Mouse (Mus musculus) forelimb bud, embryonic 11.5 days (tissue): ENCODE measurements around the gene Slc38a1.

ENCODE experiments used
- DNase-seq: peaks from one replicate; pipeline ENCODE4 v3.0.0-alpha.2; 2012; ENCODE audit warnings: low read depth, low spot score

The Slc38a1 gene

DNA sequence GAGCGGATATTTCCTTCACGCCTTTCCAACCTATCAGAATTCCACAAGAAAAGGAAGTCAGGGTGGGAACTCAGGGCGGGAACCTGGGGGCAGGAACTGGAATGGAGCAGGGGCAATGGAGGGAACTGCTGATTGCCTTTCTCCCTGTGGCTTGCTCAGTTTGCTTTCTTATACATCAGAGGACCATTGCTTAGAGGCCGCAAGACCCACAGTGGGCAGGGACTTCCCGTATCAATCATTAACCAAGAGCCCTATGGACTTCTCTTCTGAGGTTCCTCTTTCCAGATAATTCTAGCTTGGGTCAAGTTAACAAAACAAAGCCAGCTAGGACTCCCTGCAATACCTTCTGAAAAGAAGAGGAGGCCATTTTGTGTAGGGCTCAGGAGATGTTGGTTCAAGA is 80.2 kb downstream of the Slc38a1 start:
- no peak for DNase-seq

DNA sequence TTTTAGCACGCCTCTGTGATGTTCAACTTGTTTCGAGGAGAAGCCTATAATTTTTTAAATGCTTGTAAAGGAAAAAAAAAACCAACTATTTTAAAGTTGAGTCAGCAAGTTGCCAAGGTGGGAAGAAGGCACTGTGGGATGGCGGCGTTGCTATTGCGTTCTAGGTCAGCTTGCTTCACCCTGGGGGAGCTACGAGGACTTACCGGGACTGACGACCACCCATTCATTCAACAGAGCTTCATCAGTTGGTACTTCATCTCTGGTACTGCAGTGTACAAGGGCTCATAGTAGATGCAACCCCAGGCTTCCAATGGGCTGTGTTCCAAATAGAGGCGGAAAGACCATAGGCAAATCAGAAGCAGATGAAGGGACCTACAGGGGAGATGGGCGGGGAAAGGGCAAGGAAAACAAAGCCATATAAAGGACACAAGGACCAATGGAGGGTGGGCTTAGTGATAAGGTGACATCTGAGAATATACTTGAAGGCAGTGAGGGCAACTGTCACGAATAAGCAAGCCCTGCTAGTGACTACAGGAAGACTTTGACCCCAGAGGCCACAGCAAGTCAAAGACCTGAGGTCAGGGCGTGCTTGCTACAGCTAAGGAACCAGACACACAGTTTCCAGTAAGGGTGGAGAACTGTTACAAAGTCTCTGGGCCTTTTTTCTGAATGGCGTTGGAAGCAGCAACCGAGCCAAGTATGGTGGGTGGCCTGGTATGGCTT is 82.0 kb downstream of the Slc38a1 start:
- no peak for DNase-seq

GRCm38 (mm10) chr15:96551569-96552380 is 90.9 kb downstream of the Slc38a1 start:
- DNase-seq, result peak; percentile 79

- DNase-seq, result no peak
Observed at GRCm38 (mm10) chr15:96551107-96551506, 91.6 kb downstream of the Slc38a1 start.

GRCm38 (mm10) chr15:96548363-96548762 is 94.3 kb downstream of the Slc38a1 start:
- DNase-seq, result no peak

DNA sequence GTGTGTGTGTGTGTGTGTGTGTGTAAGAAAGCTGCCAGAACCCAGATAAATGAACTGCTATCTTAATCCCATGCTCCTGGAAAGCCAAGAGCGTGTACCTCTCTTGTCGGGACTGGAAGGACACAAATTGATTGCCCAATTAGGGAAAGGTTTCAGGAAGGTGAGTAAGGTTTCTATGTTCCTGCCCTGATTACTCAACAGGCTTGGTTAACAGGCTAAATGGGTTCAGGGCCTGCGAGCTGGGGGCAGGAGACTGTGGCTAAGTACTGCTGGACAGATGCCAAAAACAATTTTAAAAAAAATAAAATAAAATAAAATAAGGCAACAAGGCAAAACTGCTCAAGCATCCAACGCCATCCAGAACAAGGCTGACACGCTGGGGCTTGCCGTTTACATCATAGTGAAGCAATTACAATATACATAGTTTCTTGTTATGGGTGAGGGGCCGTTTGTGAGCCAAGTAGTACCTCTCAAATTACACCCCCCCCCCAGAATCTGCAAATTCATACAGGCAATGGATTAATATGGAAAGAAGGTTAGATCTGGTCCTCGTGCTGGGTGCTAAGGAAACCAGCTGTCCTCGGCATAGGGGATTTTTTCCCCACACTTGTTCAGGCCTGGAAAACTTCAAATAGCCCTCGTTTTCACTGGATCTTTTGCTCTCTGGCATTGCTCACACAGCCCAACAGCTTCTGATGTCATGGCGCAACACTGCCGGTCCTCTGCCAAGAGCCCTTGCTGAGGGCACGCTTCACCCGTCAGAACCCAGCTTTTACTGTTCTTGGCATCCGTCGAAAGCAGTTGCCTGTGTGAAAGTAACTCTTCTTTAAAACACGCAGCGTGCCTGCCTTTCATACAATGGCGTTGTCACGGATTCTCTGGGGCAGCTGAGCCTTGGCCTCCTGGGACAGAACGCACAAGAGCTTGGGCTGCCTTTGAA is 95.2 kb downstream of the Slc38a1 start:
- no peak for DNase-seq

DNA sequence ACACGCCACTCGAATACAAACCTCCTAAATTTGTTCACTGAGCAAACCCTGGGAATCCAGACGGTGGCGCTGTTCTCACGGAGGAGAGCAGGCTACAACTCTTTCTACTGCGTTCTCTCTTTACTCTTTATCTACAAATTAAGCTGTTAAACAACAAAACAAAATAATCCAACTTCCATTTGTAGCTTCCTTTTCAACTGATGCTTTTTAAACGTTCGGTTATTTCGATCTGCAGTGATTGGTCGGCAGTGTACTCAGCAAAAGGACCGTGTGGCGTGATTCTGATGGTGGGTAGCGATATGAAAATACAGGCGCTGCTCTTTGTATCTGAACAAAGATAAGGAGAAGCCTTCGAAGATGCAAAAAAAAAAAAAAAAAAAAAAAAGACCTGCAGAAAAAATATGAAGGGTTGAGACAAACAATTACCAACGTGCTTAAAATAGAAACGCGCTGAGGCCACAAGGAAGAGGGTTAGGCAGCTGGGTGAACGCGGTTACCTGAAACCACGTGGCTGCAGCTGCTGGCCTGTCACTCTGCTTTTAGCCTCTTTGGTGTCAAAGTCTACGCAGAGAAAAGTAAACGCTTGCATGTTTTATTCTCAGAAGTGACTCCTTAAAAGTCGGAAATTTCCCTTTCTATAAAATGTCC is 99.4 kb downstream of the Slc38a1 start:
- DNase-seq, result peak; percentile 74

- DNase-seq, result no peak
Observed at GRCm38 (mm10) chr15:96542135-96542534, 100.6 kb downstream of the Slc38a1 start.

DNA sequence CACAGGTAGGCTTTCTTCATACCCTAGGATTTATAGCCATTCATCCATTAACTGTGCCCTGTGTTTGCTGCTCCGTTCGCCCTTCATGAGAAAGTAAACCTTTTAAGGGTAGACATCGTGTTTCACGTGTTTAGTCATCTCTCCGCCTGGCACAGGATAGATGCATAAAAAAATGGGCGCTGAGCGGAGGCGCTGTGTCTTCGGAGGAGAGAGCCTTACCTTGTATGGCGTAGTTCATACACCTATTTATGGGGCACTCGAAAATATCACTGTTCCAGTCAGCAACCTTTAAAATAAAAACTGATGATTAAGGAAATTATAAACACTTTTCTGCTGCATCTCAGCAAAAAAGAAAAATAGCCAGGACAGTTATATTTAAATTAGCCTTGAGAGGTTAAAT is 105.4 kb downstream of the Slc38a1 start:
- DNase-seq, result no peak

- no peak for DNase-seq
Observed at GRCm38 (mm10) chr15:96536412-96536811, 106.3 kb downstream of the Slc38a1 start.

GRCm38 (mm10) chr15:96527686-96528085 is 115.0 kb downstream of the Slc38a1 start:
- DNase-seq, result no peak

DNA sequence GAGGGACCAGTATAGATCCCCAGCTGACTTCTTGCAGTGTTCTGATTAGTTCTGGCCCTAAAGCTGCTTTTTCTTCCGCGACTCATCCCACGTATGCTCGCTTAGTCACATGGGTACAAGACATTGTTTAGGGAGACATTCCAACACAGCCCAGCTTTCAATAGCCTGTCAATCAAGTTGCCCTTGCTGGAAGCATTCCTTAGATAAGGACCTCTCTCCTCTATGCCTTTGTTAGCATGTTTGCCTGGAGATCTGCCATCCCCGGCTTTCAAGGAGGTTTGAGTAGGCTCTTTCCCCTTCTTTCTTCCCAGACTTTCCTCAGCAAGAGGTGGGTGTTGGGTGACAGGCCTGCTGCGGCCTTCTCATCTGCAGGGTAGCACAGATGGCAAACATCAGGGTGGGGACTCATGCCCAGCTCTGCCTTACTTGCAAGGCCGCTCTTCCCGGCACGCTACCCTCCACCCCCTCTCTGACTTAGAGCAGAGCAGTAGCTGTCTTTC is 118.4 kb downstream of the Slc38a1 start:
- DNase-seq, result no peak
